Mouse (Mus musculus): ENCODE measurements around the gene Tapbpl.

Tapbpl gene

DNA sequence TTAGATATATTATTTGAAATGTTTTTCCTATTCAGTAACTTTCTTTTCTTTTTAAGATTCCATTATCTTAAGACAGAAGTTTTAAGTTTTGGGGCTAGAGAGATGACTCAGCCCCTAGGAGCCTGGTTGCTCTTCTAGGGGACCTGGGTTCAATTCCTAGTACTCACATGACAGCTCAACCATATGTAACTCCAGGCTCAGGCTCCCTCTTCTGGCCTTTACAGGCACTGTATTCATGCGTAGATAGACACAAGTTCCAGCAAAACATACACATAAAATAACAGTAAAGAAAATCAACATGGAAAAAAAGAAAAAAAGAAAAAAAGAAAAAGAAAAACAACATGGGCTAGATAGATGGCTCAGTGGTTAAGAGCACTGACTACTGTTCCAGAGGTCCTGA, 21.2 kb downstream of the Tapbpl start:
- no peak for DNase-seq (ENCODE audit: low spot score in 2 of 2)

DNA sequence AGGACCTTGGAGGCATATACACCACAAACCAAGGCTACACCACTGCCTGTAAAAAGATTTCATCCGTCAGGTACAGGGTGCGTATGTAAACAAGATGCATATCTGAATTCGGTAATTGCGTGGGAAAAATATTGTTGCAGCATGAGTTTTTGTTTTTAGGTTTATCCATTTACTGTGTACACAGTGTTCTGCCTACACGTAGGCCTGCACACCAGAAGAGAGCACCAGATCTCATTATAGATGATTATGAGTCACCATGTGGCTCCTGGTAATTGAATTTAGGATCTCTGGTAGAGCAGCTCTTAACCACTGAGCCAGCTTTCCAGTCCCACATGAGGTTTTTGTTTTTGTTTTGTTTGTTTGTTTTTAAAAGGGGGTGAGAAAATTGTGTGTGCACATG, 34.5 kb downstream of the Tapbpl start:
- DNase-seq (ENCODE audit: low spot score in 2 of 2): no peak

- DNase-seq (ENCODE audit: low spot score in 2 of 2): no peak
Observed at GRCm38 (mm10) chr6:125196301-125196700, 35.4 kb downstream of the Tapbpl start.

GRCm38 (mm10) chr6:125195541-125196075, 36.1 kb downstream of the Tapbpl start:
- DNase-seq (ENCODE audit: low spot score in 2 of 2): no peak

- no peak for DNase-seq (ENCODE audit: low spot score in 2 of 2)
Observed at GRCm38 (mm10) chr6:125193390-125193789, 38.3 kb downstream of the Tapbpl start.

- no peak for DNase-seq (ENCODE audit: low spot score in 2 of 2)
Observed at GRCm38 (mm10) chr6:125192841-125193240, 38.8 kb downstream of the Tapbpl start.

GRCm38 (mm10) chr6:125192016-125192714, 39.5 kb downstream of the Tapbpl start:
- DNase-seq (ENCODE audit: low spot score in 2 of 2): peak; percentile 84 to 89

DNA sequence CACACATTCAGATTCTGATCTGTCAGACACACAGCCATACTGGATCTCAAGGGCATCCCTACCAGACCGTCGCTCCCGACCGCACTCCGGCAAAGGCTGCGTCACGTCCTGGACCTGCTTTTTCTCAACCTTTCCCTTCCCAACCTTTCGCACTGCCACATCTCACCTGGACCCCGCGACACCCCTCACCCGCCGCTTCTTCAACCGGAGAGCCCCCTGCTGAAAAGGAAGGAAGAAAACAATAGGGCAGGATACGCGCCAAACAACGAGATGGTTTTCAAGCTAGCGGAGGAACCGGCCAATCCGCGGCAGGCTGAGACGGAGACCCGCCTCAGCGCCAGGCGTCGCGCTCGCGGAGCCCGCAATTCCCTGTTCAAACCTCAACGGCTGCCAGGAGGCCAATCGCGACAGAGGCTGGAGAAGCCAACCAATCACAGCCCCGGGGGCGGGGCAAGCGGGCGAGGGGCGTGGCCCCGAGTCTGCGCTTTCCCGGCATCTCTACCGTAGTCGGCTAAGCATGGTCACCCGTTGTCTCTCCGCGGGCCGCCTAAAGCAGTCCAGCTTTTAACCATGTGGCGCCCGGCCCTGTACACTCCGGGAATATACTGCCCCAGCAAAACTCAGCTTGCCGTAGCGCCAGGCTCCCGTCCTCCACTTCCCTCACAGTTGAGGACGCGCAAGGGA, 40.2 kb downstream of the Tapbpl start, which contains the start of the genes Ncapd2 and Mrpl51:
Ncapd2 (minus strand) TSS at position 370 of the 684 bp plus-strand sequence.
Mrpl51 (plus strand) TSS at position 470 of the 684 bp plus-strand sequence.
- DNase-seq (ENCODE audit: low spot score in 2 of 2): peak; percentile 96 to 98

- DNase-seq (ENCODE audit: low spot score in 2 of 2): no peak
Observed at GRCm38 (mm10) chr6:125190816-125191215, 40.8 kb downstream of the Tapbpl start.

DNA sequence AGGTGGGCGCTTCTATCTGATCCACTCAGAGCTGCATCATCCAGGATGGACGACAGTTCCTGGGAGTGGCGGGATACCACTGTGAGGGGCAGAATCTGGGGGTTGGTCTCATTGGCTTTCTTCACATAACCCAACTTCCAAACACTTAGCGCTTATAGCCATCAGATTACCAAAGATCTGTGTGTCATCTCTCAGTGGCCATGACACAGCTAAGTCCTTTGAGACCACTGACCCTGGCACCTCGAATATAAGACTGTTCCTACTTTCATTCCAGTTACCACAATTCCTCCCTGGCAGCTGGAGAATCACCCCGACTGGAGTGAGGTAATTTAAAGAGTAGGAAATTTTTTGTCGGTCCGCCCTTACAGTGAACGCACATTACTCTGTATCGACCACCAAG, 45.5 kb downstream of the Tapbpl start:
- no peak for DNase-seq (ENCODE audit: low spot score in 2 of 2)

- no peak for DNase-seq (ENCODE audit: low spot score in 2 of 2)
Observed at GRCm38 (mm10) chr6:125182133-125182532, 49.5 kb downstream of the Tapbpl start.

GRCm38 (mm10) chr6:125179601-125180000, 52.1 kb downstream of the Tapbpl start:
- DNase-seq (ENCODE audit: low spot score in 2 of 2): no peak

DNA sequence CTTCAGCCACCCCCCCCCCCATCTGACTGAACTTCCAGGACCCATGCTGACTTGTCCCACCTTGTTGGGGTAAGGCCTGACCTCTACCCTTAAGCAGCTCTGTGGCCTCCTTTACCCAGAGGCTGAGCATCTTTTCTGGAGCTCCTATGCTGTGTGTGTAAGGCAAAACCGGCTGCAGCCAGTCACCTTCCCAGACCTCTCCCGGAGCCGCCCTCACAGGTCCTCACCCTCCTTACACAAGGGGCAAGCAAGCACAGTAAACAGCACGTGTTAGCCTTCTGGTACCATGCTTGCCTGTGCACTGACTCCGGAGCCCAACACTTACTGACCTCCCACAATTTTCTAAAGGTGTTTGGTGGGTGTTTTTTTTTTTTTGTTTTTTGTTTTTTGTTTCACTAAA, 56.2 kb downstream of the Tapbpl start:
- no peak for DNase-seq (ENCODE audit: low spot score in 2 of 2)
